Mouse (Mus musculus) midbrain, embryonic 10.5 days (tissue): Measurements from ENCODE around the gene Camsap1. TPM values are rescaled to one million over a fixed set of nuclear protein-coding genes. Genes with fewer than 3 reads are reported as not detected.
A peak's percentile ranks its signal among the peaks of the same experiment; 100 is the strongest.

Experiments
- DNase-seq: peaks from one replicate; pipeline ENCODE4 v3.0.0-alpha.2; 2017; ENCODE audit warnings: low spot score
- H3K27ac ChIP-seq: fragments of 300-500 bp; sonication (generic); replicated peaks from 2 replicates; pipeline ENCODE4 v1.5.1; 2016; ENCODE audit warnings: mild to moderate bottlenecking
- H3K27me3 ChIP-seq: fragments of 300-500 bp; sonication (generic); 2 replicates; pipeline ENCODE4 v1.6.1; 2016; ENCODE audit warnings: low read depth, mild to moderate bottlenecking; ENCODE audit not compliant: poor library complexity, severe bottlenecking
- H3K36me3 ChIP-seq: fragments of 300-500 bp; sonication (generic); 2 replicates; pipeline ENCODE4 v1.6.1; 2016; ENCODE audit warnings: mild to moderate bottlenecking, moderate library complexity
- H3K4me1 ChIP-seq: fragments of 300-500 bp; sonication (generic); 2 replicates; pipeline ENCODE4 v1.6.1; 2016
- H3K4me3 ChIP-seq: fragments of 300-500 bp; sonication (generic); 2 replicates; pipeline ENCODE4 v1.5.1; 2016; ENCODE audit warnings: mild to moderate bottlenecking, moderate library complexity
- H3K9me3 ChIP-seq: fragments of 300-500 bp; sonication (generic); replicated peaks from 2 replicates; pipeline ENCODE4 v1.6.1; 2016; ENCODE audit warnings: mild to moderate bottlenecking
- WGBS: fragments of 180-500 bp; shearing (Covaris S2); methylation state at CpG from one replicate; pipeline ENCODE4 v1.1.7; 2016; 5-methylcytosine and 5-hydroxymethylcytosine counted together
- polyA plus RNA-seq: library from polyadenylated mRNA; unstranded; fragments of >200 nt; fragmentation: Nextera tagmentation; extraction: Ambion mirVana; gene quantifications from 2 replicates; pipeline ENCODE4 v1.2.1, GENCODE M21; 2016

Gene Camsap1
- polyA plus RNA-seq, 1 experiment from 2014 or later, result 20.6 TPM

DNA sequence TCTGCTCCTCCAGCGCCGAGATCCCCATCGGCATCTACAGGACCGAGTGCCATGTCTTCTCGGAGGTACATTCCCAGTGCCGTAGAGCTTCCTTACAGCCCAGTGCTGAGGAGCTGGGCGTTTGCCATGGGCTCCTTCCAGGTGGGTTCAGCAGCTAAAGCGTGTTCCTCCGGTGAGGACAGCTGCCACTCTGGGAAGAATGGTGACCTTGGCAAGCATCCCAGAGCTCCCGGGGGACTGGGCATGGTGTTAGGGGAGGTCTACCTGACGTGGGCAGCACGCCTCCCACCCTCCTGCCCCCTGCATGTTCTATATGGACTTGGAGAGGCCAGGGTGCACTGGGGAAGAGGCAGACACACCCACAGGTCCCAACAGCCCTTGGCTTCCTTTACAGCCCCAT, 73.2 kb downstream of the Camsap1 start:
- no peaks in the 10 kb centered on the region for H3K4me1 ChIP-seq
- no peak overlapping the region for H3K4me3 ChIP-seq
- WGBS, result 88% methylated on average over 12 of the region's 12 CpGs
- H3K36me3 ChIP-seq, result no peaks in the 10 kb centered on the region
- no peak for DNase-seq
- no peaks in the 10 kb centered on the region for H3K27me3 ChIP-seq
- no peak overlapping the region for H3K27ac ChIP-seq
- H3K9me3 ChIP-seq, result no peaks in the 10 kb centered on the region

DNA sequence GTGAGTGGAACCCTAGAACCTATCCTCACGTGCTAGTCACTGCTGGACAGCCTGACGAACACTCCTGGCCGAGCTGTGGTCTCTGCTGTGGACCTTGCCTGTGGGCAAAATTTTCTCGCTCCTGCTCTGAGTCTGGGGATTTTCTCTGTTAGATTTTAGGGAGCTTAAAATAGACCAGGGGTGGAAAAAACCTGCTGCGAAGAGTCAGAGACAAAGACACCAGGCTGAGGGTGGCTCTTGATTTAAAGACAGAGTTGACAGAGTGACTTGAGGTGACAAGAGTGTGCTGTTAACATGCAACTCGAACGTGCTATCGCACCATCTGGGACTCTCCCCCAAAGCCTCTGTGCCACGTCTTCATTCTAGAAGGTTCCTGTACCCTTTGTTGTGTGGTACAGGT, 84.1 kb downstream of the Camsap1 start:
- peaks cover 2% of the 10 kb centered on the region; the same call in 1 of the 2 replicates for H3K4me1 ChIP-seq
- no peak for DNase-seq
- no peaks in the 10 kb centered on the region for H3K9me3 ChIP-seq
- no peaks in the 10 kb centered on the region for H3K36me3 ChIP-seq
- WGBS, result 88% methylated on average over 9 of the region's 9 CpGs
- H3K27ac ChIP-seq, result no peak overlapping the region
- H3K27me3 ChIP-seq, result no peaks in the 10 kb centered on the region
- no peak overlapping the region for H3K4me3 ChIP-seq

DNA sequence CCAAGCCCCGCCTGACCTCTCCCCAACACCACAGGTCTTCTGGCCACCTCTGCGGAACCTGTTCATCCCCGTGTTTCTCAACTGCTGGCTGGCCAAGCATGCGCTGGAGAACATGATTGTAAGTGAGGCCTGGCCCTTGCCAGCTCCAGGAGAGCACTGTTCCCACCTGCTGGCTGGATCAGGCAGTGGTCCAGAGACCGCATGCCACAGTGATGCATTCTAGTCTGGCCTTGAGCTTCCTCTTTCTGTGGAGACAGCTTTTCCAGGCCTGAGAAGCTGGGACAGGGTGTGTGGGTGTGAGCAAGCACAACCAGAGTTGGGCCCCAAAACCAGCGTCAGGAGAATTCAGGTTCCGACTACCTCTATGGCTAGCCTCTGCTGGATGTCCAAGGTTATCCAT, 90.6 kb downstream of the Camsap1 start:
- no peak overlapping the region for H3K27ac ChIP-seq
- no peak overlapping the region for H3K4me3 ChIP-seq
- no peaks in the 10 kb centered on the region for H3K9me3 ChIP-seq
- H3K27me3 ChIP-seq, result no peaks in the 10 kb centered on the region
- H3K36me3 ChIP-seq, result no peaks in the 10 kb centered on the region
- peaks cover 6% of the 10 kb centered on the region; the same call in 1 of the 2 replicates for H3K4me1 ChIP-seq
- DNase-seq, result no peak
- 83% methylated on average over 7 of the region's 7 CpGs for WGBS

DNA sequence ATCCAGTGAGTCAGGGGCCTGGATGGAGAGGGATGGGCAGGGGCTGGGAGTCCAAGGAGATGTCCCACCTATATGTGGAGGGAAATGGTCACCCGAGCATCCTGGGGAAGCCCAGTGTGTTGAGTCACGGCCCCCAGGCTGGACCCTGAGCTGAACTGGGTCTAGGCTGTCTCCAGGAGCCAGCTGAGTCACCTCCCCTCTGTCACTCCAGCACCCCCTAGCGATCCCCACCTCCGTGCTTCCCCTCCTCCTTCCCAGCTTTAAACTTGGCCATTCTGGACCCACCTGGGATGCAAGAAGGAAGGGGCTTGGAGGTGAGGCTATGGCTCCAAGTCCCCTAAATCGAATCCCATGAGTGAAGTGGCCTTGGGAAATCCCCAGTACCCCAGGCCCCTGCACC, 94.9 kb downstream of the Camsap1 start:
- DNase-seq, result no peak
- Histone ChIP-seq H3K4me3 (no peak overlapping the region), H3K27me3 (no peaks in the 10 kb centered on the region), H3K4me1 (no peaks in the 10 kb centered on the region), H3K27ac (no peak overlapping the region), H3K9me3 (no peaks in the 10 kb centered on the region), H3K36me3 (no peaks in the 10 kb centered on the region)
- 59% methylated on average over 5 of the region's 5 CpGs for WGBS

DNA sequence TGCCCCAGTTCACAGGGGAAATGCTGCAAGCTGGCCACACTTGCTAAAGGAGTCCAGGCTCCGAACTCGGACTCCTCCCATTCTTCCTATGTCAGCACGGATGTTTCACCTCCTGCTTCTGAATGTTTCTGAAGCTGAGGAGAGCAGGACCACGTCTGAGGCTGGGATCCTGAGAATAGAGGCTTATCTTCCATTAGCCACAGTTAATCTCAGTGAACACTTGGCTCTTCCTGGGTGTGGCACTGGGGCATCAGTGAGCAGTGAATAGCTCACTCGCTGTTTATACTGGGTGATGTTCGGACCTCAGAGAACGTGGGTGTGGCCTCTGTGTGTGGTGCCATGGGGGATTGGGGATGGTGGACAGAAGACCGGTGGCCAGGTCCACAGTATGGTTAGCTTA, 95.9 kb downstream of the Camsap1 start:
- Histone ChIP-seq H3K9me3 (no peaks in the 10 kb centered on the region), H3K27me3 (no peaks in the 10 kb centered on the region), H3K4me3 (no peak overlapping the region), H3K36me3 (no peaks in the 10 kb centered on the region), H3K4me1 (no peaks in the 10 kb centered on the region), H3K27ac (no peak overlapping the region)
- no peak for DNase-seq
- 80% methylated on average over 8 of the region's 8 CpGs for WGBS

DNA sequence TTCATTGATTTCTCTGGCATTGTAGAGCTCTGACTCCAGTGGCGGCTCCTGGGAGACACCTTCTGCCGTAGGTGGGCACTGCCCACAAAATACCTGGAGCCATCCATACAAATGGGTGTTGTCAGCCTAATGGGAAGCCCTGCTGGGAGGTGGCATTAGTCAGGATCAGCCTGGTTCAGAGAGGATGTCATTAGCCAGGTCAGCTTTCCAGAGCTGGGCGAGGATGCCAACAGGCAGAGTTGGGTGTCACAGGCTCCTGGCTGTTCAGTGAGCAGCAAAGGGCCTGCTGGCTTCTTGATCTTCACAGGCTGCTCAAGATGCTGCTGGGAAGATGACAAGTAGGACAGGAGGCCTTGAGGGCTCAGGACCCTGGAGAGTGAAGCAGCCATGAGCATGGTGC, 98.3 kb downstream of the Camsap1 start:
- Histone ChIP-seq H3K36me3 (no peaks in the 10 kb centered on the region), H3K4me3 (no peak overlapping the region), H3K9me3 (no peaks in the 10 kb centered on the region), H3K27ac (no peak overlapping the region), H3K27me3 (no peaks in the 10 kb centered on the region), H3K4me1 (no peaks in the 10 kb centered on the region)
- WGBS, result 87% methylated on average over 3 of the region's 3 CpGs
- DNase-seq, result no peak

DNA sequence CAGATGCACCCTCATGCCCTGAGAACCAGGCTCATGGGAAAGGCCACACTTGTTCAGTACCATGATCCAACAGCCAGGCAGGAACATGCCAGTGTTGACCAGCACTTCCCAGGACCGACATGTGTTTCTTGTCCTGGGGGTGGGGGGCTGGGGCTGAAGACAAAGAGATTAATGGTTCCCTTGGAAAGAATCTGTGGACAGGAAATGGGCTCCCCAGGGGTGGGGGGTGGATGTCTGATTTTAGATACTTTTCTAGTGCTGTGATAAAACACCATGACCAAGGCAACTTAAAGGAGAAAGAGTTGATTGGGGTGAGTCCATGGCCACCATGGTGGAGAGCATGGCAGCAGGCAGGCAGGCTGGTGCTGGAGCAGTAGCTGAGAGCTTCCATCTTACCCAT, 100.8 kb downstream of the Camsap1 start:
- peaks cover 21% of the 10 kb centered on the region for H3K27me3 ChIP-seq
- no peak for DNase-seq
- H3K36me3 ChIP-seq, result no peaks in the 10 kb centered on the region
- no peaks in the 10 kb centered on the region for H3K9me3 ChIP-seq
- no peak overlapping the region for H3K27ac ChIP-seq
- H3K4me1 ChIP-seq, result peaks cover 9% of the 10 kb centered on the region
- H3K4me3 ChIP-seq, result no peak overlapping the region
- 73% methylated on average over 1 of the region's 1 CpGs for WGBS

DNA sequence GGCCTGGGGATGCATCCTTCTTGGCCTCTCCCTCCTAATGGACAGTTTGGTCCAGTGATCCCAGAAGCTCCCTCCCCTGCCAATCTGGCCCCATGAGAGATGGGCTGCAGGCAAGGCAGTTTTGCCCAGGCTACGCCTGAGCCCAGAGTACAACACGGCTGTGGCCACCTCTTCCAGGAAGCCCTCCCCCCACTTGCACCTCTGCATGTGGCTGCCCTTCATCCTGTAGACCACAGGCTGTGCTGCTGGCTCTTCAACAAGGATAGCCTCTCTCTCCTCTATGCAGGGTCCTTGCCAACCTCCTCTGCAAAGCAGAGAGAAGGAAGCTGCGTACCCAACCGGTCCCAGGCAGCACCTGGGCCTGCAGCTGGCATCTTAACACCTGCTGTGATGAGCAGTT, 104.0 kb downstream of the Camsap1 start:
- Histone ChIP-seq H3K9me3 (no peaks in the 10 kb centered on the region), H3K4me3 (no peak overlapping the region), H3K36me3 (no peaks in the 10 kb centered on the region), H3K4me1 (peaks cover 10% of the 10 kb centered on the region), H3K27me3 (peaks cover 31% of the 10 kb centered on the region), H3K27ac (no peak overlapping the region)
- DNase-seq, result no peak
- 76% methylated on average over 4 of the region's 4 CpGs for WGBS

DNA sequence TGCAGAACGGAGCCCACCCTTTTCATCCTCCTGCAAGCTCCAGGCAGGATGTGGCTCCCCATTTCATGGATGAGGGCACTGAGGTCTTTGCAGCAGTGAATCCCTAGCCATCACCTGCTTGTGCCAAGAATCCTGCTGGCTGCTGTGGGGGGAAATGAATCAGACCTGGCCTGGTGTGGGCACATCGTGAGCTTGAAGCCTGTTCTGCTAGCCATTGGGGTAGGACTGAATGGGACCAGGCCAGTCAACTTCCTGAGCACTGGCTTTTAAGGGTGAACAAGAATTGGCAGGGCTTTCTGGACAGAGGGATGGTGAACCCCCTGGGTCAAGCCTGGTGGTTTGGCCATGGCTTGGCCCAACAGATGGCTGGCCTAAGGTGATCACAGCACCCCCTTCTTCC, 104.6 kb downstream of the Camsap1 start:
- 81% methylated on average over 2 of the region's 2 CpGs for WGBS
- Histone ChIP-seq H3K36me3 (no peaks in the 10 kb centered on the region), H3K4me1 (peaks cover 10% of the 10 kb centered on the region), H3K4me3 (peak overlapping the region; percentile 63; the same call in 1 of the 2 replicates), H3K27ac (no peak overlapping the region), H3K27me3 (peaks cover 31% of the 10 kb centered on the region), H3K9me3 (no peaks in the 10 kb centered on the region)
- DNase-seq, result no peak

DNA sequence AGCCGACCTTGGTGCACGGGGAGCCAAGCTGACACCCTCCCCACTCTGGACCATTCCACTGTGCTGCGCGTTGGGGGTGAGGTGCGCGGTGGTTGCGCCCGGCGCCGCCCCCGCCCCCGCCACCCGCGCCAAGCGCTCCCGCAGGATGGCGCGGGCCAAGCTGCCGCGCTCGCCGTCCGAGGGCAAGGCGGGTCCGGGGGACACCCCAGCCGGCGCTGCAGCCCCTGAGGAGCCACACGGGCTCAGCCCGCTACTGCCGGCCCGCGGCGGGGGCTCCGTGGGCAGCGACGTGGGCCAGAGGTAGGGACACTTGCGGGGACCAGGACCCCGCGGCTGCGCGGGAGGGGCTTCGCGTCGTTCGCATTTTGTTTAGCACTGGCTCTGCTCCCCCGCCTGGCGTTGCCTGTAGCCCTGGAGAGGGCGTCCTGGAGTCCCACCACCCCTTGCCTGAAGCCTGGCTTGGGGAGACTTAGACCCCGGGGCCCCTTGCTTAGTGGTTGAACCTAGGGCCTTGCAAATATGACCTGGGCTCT, 105.3 kb downstream of the Camsap1 start:
- WGBS, result 2% methylated on average over 48 of the region's 49 CpGs
- H3K36me3 ChIP-seq, result no peaks in the 10 kb centered on the region
- H3K4me3 ChIP-seq, result peak overlapping the region; percentile 63
- H3K9me3 ChIP-seq, result no peaks in the 10 kb centered on the region
- H3K27ac ChIP-seq, result peak overlapping the region; percentile 80
- DNase-seq, result peak; percentile 24
- peaks cover 31% of the 10 kb centered on the region for H3K27me3 ChIP-seq
- peaks cover 10% of the 10 kb centered on the region for H3K4me1 ChIP-seq

DNA sequence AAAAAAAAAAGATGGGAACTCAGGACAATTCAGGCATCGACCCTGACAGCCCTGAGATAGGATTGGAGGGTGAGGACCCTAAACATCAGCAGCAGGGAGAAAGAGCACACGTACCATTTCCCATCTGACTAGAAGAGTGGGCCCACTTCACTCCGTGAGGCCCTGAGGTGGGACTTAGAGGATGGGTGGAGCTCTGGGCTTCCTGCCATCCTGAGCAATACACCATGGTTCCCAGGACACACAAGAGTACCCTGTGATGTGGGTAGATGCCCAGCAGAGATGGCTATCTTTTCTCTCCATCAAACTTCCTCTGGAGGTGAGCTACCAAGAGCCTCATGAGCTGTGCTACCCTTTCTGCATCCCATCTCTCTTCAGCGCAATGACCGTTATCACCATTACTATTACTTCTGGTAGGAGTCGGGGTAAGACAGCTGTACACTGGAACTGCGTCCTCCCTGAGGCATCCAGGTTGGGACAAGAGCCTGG, 105.8 kb downstream of the Camsap1 start:
- 26% methylated on average over 7 of the region's 7 CpGs for WGBS
- peak overlapping the region; percentile 80; the same call in 1 of the 2 replicates for H3K27ac ChIP-seq
- no peaks in the 10 kb centered on the region for H3K36me3 ChIP-seq
- no peaks in the 10 kb centered on the region for H3K9me3 ChIP-seq
- H3K4me1 ChIP-seq, result peaks cover 10% of the 10 kb centered on the region
- peaks cover 31% of the 10 kb centered on the region for H3K27me3 ChIP-seq
- peak overlapping the region; percentile 63 for H3K4me3 ChIP-seq
- DNase-seq, result no peak
